Mouse (Mus musculus) thymus, postnatal 10 days (tissue): Measurements from ENCODE around the gene H2al2a.
"Not testable (repeated sequence)": the region's sequence is repeated elsewhere in the genome, so short reads cannot be mapped to it uniquely, and the experiment has no call there.

ENCODE experiments used
- DNase-seq, 2 experiments: peaks; one replicate each; pipeline ENCODE4 v3.0.0; 2021; ENCODE audit warnings: low spot score in 2 of 2

The H2al2a gene

DNA sequence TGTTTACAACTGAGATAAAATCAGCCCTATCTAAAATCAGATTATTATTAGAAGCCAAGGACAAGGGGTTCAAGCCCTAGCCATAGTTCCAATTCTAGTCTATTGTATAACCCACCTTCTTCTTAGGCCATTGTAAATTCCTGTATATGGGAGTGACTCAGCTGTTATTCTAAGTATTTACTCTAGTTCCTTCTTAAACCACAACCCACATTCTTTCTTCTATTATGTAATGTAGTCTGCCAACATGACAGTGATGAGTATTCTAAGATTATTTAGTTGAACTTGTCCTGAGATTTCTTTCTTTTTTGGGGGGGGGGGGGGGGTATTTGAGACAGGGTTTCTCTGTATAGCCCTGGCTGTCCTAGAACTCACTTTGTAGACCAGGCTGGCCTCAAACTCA is 19.1 kb downstream of the H2al2a start:
- not testable (repeated sequence) for DNase-seq

DNA sequence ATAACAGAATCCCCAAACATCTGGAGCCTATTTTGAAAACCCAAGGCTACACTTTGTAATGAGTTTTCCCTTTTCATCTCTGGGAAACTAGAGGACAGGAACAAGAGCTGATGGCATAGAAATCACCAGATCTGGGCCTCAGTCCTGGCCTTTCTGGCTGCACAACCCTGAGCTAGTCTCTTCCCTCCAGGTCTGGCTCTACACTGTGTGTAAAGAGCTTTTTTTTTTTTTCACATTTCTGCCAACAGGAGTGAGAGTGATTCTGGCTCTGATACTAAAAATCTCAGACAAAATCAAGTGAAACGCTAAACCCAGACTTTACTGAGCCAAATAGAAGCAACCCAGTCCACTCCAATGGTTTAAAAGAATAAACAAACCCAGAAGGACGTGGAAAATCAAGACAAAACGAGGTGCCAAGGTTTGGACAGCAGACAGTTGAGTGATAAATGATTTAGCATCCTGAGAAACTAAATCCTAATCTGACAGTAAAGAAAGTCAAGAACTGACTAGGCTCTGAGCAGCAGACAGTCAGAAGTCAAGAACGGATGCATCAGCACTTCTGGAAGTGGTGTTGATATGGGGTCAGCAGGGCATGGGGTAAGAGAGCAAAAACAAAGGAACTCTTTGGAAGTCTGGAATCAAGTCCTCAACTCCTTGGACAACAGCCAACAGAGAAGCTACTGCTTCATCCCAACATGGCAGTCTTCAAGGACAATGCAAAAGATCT is 21.0 kb downstream of the H2al2a start:
- no peak for DNase-seq

DNA sequence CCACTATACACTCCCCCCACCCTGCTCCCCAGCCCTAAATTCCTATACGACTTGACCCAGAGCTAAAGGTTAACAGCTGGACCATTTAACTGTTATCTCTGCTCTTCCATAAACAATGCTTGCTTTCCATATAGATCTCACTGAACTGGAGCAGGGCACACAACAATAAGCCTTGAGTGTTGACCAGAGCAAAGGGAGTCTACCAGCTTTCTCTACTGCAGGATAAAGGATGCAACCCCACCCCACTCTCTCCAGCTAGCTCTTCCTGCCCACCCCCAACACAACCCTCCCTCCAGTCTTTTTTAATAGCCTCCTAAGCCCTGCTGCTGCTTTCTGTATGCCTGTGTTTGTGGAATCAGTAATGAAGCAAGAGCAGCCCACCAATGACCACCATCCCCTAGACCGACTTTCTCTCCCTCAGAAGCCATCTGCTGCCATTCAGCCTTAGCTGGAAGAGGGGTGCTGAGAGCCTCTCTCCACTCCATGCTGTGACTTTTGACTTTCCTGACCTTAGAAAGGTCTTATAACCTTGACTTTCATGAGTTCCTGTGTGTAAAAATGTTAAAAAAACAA is 22.8 kb downstream of the H2al2a start:
- no peak for DNase-seq

DNA sequence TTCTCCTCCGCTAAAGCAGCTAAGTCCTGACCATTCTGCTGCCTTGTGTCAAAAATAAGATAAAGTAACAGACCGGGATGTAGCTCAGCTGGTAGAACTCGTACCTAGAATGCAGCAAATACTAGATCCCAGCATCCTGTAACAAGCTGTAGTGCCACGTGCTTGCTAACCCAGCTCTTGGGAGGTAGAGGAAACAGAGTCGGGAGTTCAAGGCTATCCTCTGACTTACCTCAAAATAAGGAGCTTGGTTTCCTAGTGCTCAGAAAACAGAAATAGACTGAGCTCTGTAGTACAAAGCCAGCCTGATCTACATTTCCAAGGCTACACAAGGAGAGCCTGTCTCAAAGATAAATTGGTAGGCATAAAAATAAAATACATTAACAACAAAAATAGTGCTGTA is 23.5 kb downstream of the H2al2a start:
- DNase-seq: no peak

DNA sequence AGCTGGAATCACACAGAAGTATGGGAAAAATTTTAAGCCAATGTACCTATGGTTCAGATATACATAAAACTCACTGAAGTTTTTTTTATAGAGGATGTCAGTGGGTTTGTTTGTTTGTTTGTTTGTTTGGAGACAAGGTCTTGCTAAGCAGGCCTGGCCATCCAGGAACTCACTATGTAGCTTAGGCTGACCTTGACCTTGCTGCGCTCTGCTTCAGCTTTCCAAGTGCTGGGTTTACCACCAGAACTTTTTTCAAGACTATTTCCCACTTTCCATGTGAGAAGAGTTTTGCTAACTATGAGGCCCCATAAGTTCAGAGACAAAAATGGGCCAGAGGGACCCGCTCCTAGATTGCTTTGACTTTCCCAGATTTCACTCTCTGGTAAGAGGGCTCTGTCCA is 23.9 kb downstream of the H2al2a start:
- DNase-seq: no peak

DNA sequence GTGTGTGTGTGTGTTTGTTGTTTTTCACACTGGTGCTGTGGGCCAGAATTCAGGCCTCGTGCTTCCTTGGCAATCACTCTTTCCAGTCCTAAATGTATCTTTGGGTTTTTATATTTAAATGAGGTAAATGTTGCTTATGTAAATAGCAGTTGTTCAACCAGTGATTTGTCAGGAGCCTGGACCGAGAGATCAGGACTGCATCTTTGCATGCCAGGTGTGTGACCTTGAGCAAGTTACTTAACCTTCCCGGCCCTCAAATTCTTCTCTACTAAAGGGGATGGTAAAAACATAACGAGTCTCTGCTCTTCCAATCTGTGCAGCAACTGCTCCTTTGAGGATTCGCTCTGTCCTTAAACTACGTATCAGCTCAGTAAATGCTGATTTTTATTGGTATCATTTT is 25.4 kb downstream of the H2al2a start:
- DNase-seq: no peak

- DNase-seq: no peak
Observed at GRCm38 (mm10) chr2:17970662-17971061, 26.1 kb downstream of the H2al2a start.

DNA sequence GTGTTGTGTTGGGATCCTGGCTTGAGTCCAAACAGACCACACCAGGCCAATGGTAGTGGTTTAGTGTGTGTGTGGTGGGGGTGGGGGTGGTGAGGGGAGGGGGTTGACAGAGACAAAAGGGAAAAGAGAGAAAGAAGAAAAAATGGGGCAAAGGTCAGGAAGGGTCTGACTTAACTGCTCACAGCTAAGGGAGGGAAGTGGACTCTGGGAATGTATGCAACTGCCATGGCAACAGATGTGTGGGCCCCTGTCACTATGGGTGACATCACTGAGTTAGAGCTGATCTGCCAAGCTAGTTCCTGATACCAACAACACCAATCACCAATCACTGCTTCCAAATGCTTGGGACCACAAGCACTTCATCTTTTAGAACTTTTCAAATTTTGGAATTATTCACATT is 26.6 kb downstream of the H2al2a start:
- DNase-seq: no peak

DNA sequence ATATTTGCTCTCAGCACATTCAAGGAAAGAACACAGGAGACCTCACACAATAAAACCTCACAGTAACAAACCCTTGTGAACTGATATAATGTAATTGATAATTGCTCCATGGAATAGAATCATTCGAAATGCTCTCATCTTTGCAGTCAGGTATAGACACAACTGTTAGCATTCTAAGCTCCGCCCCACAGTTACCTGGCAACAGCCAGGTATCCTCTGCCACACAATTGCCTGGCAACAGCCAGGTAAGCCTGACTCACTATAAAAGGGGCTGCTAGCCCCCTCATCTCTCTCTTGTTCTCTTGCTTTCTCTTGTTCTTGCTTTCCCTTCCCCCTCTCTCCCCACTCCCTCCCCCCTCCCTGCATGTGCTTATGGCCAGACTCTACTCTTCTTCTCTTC is 28.2 kb downstream of the H2al2a start:
- no peak for DNase-seq

- DNase-seq: not testable (repeated sequence)
Observed at GRCm38 (mm10) chr2:17968037-17968436, 28.7 kb downstream of the H2al2a start.

DNA sequence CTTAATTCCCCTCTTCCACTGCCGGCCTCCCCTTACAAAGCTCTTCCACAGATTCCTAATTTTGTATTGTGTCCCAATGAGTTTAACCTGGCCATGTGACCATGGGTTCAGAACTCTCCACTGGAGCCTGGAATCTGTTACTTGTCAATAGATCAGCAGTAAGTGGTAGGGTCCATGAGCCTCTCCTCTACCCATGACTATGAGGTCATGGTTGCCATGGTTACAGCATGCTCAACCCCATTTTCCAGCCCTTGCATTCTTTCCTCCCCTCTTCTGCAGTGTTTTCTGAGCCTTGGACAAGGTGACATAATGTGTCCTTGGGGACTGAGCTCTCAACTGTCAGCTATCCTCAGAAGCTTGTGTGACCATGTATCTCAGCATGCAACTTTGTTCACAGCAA is 37.3 kb downstream of the H2al2a start:
- DNase-seq: no peak

DNA sequence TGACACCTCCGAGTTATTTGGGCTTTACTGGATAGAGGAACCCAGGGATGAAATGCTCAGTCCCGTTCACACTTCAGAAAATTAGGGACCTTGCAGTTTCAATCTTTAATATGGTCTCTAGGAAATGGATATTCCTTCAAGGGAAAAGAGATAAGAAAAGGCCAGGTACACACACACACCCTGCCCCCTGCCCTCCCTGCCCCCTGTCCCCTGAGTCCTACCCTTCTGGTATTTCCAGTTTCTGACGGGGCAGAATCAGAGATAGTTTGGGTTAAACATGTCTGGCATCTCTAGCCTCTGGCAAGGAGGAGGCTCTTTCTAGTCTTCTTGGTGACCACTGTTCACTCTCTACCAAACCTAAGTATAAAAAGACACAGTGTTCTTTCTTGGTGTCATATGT is 49.9 kb downstream of the H2al2a start:
- DNase-seq: no peak
